Mouse (Mus musculus): ENCODE measurements around the gene Gata1. TPM values are rescaled to one million over a fixed set of nuclear protein-coding genes. Genes with fewer than 3 reads are reported as not detected.

Gata1 gene
- polyA plus RNA-seq, 1 experiment from 2014 or later, result 1.1 TPM

- H3K9ac ChIP-seq, result no peak overlapping the region
- ATAC-seq (ENCODE audit: low FRiP score, low read depth), result no peak
- no peaks in the 10 kb centered on the region for H3K36me3 ChIP-seq
- no peaks in the 10 kb centered on the region for H3K4me1 ChIP-seq
- no peak overlapping the region for H3K4me2 ChIP-seq (replicated peaks)
- no peaks in the 10 kb centered on the region for H3K27me3 ChIP-seq
- H3K4me3 ChIP-seq, result no peak overlapping the region
- H3K9me3 ChIP-seq, result no peaks in the 10 kb centered on the region
- H3K27ac ChIP-seq, result no peak overlapping the region
- 86% methylated on average over 9 of the region's 9 CpGs for WGBS
Measured at GRCm38 (mm10) chrX:7958868-7959267, 19.0 kb downstream of the Gata1 start.

- Histone ChIP-seq H3K9me3 (no peaks in the 10 kb centered on the region), H3K4me3 (no peak overlapping the region), H3K27ac (no peak overlapping the region), H3K4me1 (no peaks in the 10 kb centered on the region), H3K27me3 (no peaks in the 10 kb centered on the region), H3K9ac (no peak overlapping the region), H3K36me3 (no peaks in the 10 kb centered on the region), H3K4me2 (replicated peaks) (no peak overlapping the region)
- 92% methylated on average over 7 of the region's 7 CpGs for WGBS
- ATAC-seq (ENCODE audit: low FRiP score, low read depth), result no peak
Measured at GRCm38 (mm10) chrX:7950091-7950490, 27.8 kb downstream of the Gata1 start.

- WGBS, result 17% methylated on average over 38 of the region's 38 CpGs
- peak overlapping the region; percentile 59 for H3K9ac ChIP-seq
- peak overlapping the region; percentile 42 for H3K4me3 ChIP-seq
- H3K36me3 ChIP-seq, result peaks cover 4% of the 10 kb centered on the region; the same call in 1 of the 2 replicates
- ATAC-seq (ENCODE audit: low FRiP score, low read depth), result no peak; the same call in 1 of the 2 replicates
- peak overlapping the region; percentile 48; the same call in 1 of the 2 replicates for H3K27ac ChIP-seq
- no peaks in the 10 kb centered on the region for H3K27me3 ChIP-seq
- no peaks in the 10 kb centered on the region for H3K4me1 ChIP-seq
- H3K9me3 ChIP-seq, result no peaks in the 10 kb centered on the region
- peak overlapping the region; percentile 56 for H3K4me2 ChIP-seq (replicated peaks)
Measured at GRCm38 (mm10) chrX:7947900-7948492, 29.9 kb downstream of the Gata1 start.

- H3K36me3 ChIP-seq, result peaks cover 4% of the 10 kb centered on the region; the same call in 1 of the 2 replicates
- peak within 1 kb of the TSS; percentile 51 for H3K4me3 ChIP-seq
- WGBS, result 11% methylated on average over 37 of the region's 37 CpGs
- H3K4me2 ChIP-seq (replicated peaks), result peak within 1 kb of the TSS; percentile 64
- H3K27me3 ChIP-seq, result no peaks in the 10 kb centered on the region
- H3K4me1 ChIP-seq, result no peaks in the 10 kb centered on the region
- H3K27ac ChIP-seq, result peak within 1 kb of the TSS; percentile 48; the same call in 1 of the 2 replicates
- peak; percentile 99 for ATAC-seq (ENCODE audit: low FRiP score, low read depth)
- peak within 1 kb of the TSS; percentile 65 for H3K9ac ChIP-seq
- no peaks in the 10 kb centered on the region for H3K9me3 ChIP-seq
Measured at GRCm38 (mm10) chrX:7947108-7947899, 30.6 kb downstream of the Gata1 start, which contains the start of gene Hdac6. Gene Hdac6 (minus strand): TSS chrX:7947889.

GRCm38 (mm10) chrX:7945618-7946017 is 32.3 kb downstream of the Gata1 start:
- H3K4me1 ChIP-seq, result no peaks in the 10 kb centered on the region
- no peak overlapping the region for H3K4me3 ChIP-seq
- no peak overlapping the region for H3K27ac ChIP-seq
- H3K36me3 ChIP-seq, result peaks cover 10% of the 10 kb centered on the region
- no peak overlapping the region for H3K4me2 ChIP-seq (replicated peaks)
- H3K9ac ChIP-seq, result no peak overlapping the region
- H3K27me3 ChIP-seq, result no peaks in the 10 kb centered on the region
- no peak for ATAC-seq (ENCODE audit: low FRiP score, low read depth)
- no peaks in the 10 kb centered on the region for H3K9me3 ChIP-seq
- 69% methylated on average over 8 of the region's 8 CpGs for WGBS

- 85% methylated on average over 6 of the region's 6 CpGs for WGBS
- no peak overlapping the region for H3K4me2 ChIP-seq (replicated peaks)
- ATAC-seq (ENCODE audit: low FRiP score, low read depth), result no peak
- no peak overlapping the region for H3K27ac ChIP-seq
- H3K4me1 ChIP-seq, result no peaks in the 10 kb centered on the region
- no peak overlapping the region for H3K9ac ChIP-seq
- no peak overlapping the region for H3K4me3 ChIP-seq
- peaks cover 37% of the 10 kb centered on the region for H3K36me3 ChIP-seq
- H3K9me3 ChIP-seq, result no peaks in the 10 kb centered on the region
- no peaks in the 10 kb centered on the region for H3K27me3 ChIP-seq
Measured at GRCm38 (mm10) chrX:7937667-7938066, 40.2 kb downstream of the Gata1 start.

- 45% methylated on average over 11 of the region's 11 CpGs for WGBS
- Histone ChIP-seq H3K9ac (no peak overlapping the region), H3K36me3 (peaks cover 40% of the 10 kb centered on the region), H3K27me3 (no peaks in the 10 kb centered on the region), H3K4me3 (no peak overlapping the region), H3K4me2 (replicated peaks) (no peak overlapping the region), H3K4me1 (no peaks in the 10 kb centered on the region), H3K9me3 (no peaks in the 10 kb centered on the region), H3K27ac (no peak overlapping the region)
- ATAC-seq (ENCODE audit: low FRiP score, low read depth), result no peak
Measured at GRCm38 (mm10) chrX:7936874-7937273, 41.0 kb downstream of the Gata1 start.

- peaks cover 4% of the 10 kb centered on the region; the same call in 1 of the 2 replicates for H3K9me3 ChIP-seq
- peaks cover 29% of the 10 kb centered on the region for H3K36me3 ChIP-seq
- H3K27ac ChIP-seq, result no peak within 1 kb of the TSS
- no peak within 1 kb of the TSS for H3K4me3 ChIP-seq
- no peak within 1 kb of the TSS for H3K4me2 ChIP-seq (replicated peaks)
- H3K4me1 ChIP-seq, result no peaks in the 10 kb centered on the region
- ATAC-seq (ENCODE audit: low FRiP score, low read depth), result no peak
- H3K27me3 ChIP-seq, result peaks cover 67% of the 10 kb centered on the region
- 12% methylated on average over 16 of the region's 19 CpGs for WGBS
- no peak within 1 kb of the TSS for H3K9ac ChIP-seq
Measured at GRCm38 (mm10) chrX:7928270-7928790, 49.5 kb downstream of the Gata1 start, which contains the start of gene Eras. Gene Eras (minus strand): TSS chrX:7928607.

- no peak for ATAC-seq (ENCODE audit: low FRiP score, low read depth)
Measured at GRCm38 (mm10) chrX:7927116-7927515, 50.8 kb downstream of the Gata1 start.

GRCm38 (mm10) chrX:7926266-7926665 is 51.6 kb downstream of the Gata1 start:
- Histone ChIP-seq H3K27me3 (peaks cover 88% of the 10 kb centered on the region), H3K27ac (no peak overlapping the region), H3K9ac (no peak overlapping the region), H3K9me3 (peaks cover 4% of the 10 kb centered on the region; the same call in 1 of the 2 replicates), H3K36me3 (peaks cover 17% of the 10 kb centered on the region), H3K4me3 (no peak overlapping the region), H3K4me2 (replicated peaks) (no peak overlapping the region), H3K4me1 (no peaks in the 10 kb centered on the region)
- WGBS, result 62% methylated on average over 6 of the region's 6 CpGs
- ATAC-seq (ENCODE audit: low FRiP score, low read depth), result no peak

More at GRCm38 (mm10) chrX:7927116-7927515, 50.8 kb downstream of the Gata1 start:
- H3K9me3 ChIP-seq, result peaks cover 4% of the 10 kb centered on the region; the same call in 1 of the 2 replicates
- no peak overlapping the region for H3K27ac ChIP-seq
- 16% methylated on average over 10 of the region's 10 CpGs for WGBS
- no peak overlapping the region for H3K9ac ChIP-seq
- peaks cover 79% of the 10 kb centered on the region for H3K27me3 ChIP-seq
- no peak overlapping the region for H3K4me3 ChIP-seq
- H3K4me2 ChIP-seq (replicated peaks), result no peak overlapping the region
- no peaks in the 10 kb centered on the region for H3K4me1 ChIP-seq
- H3K36me3 ChIP-seq, result peaks cover 25% of the 10 kb centered on the region

GRCm38 (mm10) chrX:7922032-7922431 is 55.8 kb downstream of the Gata1 start:
- no peaks in the 10 kb centered on the region for H3K9me3 ChIP-seq
- no peak overlapping the region for H3K27ac ChIP-seq
- WGBS, result 10% methylated on average over 44 of the region's 48 CpGs
- no peaks in the 10 kb centered on the region for H3K36me3 ChIP-seq
- H3K4me3 ChIP-seq, result peak overlapping the region; percentile 31
- no peak overlapping the region for H3K9ac ChIP-seq
- no peaks in the 10 kb centered on the region for H3K4me1 ChIP-seq
- peak overlapping the region; percentile 58 for H3K4me2 ChIP-seq (replicated peaks)
- peaks cover 85% of the 10 kb centered on the region for H3K27me3 ChIP-seq
- ATAC-seq (ENCODE audit: low FRiP score, low read depth), result no peak
